In genomic region chr14:20168478-20168877, GRCm38 (mm10) we compare ENCODE assay signal across 22 mouse cellular contexts. TPM values are rescaled to one million over a fixed set of nuclear protein-coding genes. Genes with fewer than 3 reads are reported as not detected.
DNase-seq lines count a peak whose midpoint lies in the region; ATAC-seq and TF ChIP-seq lines count a peak whose summit lies in the region.
"Had no signal": no experiment of that assay in that cellular context is flagged by ENCODE, and none has a peak within 500 bp of the region (broad histone marks: within the 10 kb centered on the region; RNA-seq: fewer than 3 reads in every experiment).

No protein-coding gene starts in this region.

- H3K4me2 ChIP-seq in intestine, postnatal 0 days (replicated peaks; ENCODE audit: low read depth): no peak overlapping the region
- H3K4me2 ChIP-seq in intestine, embryonic 16.5 days (ENCODE audit: low read depth, low read length): no peak overlapping the region
- no peak overlapping the region for H3K4me2 ChIP-seq in stomach, embryonic 14.5 days (replicated peaks; ENCODE audit: low read depth, low read length)
- H3K4me2 ChIP-seq in hindbrain, embryonic 14.5 days (replicated peaks): no peak overlapping the region
- H3K4me2 ChIP-seq: embryonic facial prominence, embryonic 13.5 days; forebrain, embryonic 12.5 days; heart, embryonic 13.5 days had no signal

- H3K4me1 ChIP-seq in intestine, postnatal 0 days (replicated peaks; ENCODE audit: control insufficient read depth, insufficient read depth, low read length): peaks cover 11% of the 10 kb centered on the region; the same call in 1 of the 2 replicates
- H3K4me1 ChIP-seq in intestine, embryonic 16.5 days (ENCODE audit: control insufficient read depth, insufficient read depth, low read length): peaks cover 30% of the 10 kb centered on the region
- peaks cover 12% of the 10 kb centered on the region; the same call in 1 of the 2 replicates for H3K4me1 ChIP-seq in stomach, embryonic 14.5 days (ENCODE audit: control insufficient read depth, insufficient read depth, low read length)
- H3K4me1 ChIP-seq in hindbrain, embryonic 14.5 days (replicated peaks; ENCODE audit: control insufficient read depth, insufficient read depth, low read length): no peaks in the 10 kb centered on the region

- WGBS in intestine, postnatal 0 days: 78% methylated on average over 1 of the region's 1 CpGs
- WGBS in intestine, embryonic 16.5 days: 90% methylated on average over 1 of the region's 1 CpGs
- WGBS in stomach, embryonic 14.5 days: 72% methylated on average over 1 of the region's 1 CpGs
- 100% methylated on average over 1 of the region's 1 CpGs for WGBS in hindbrain, embryonic 14.5 days

- peak; percentile 57 for DNase-seq in CD4-positive helper T cell, adult 2 months (ENCODE audit: low read depth, low spot score)
- no peak for DNase-seq in lung, postnatal 4 days
- no peak for DNase-seq in hindbrain, embryonic 14.5 days (ENCODE audit: low spot score)
- no peak for DNase-seq in thymus, postnatal 36 days
- DNase-seq: adrenal gland, adult 2 months; adrenal gland, postnatal 25 days; cerebellum, adult 18-20 months; cerebellum, adult 9-11 months; cerebellum, postnatal 36 days; gastrocnemius, postnatal 25 days; heart, postnatal 36 days had no signal

- H3K9me3 ChIP-seq in intestine, postnatal 0 days (ENCODE audit: control insufficient read depth): no peaks in the 10 kb centered on the region
- no peaks in the 10 kb centered on the region for H3K9me3 ChIP-seq in intestine, embryonic 16.5 days (ENCODE audit: control insufficient read depth, low read length)
- no peaks in the 10 kb centered on the region for H3K9me3 ChIP-seq in stomach, embryonic 14.5 days (ENCODE audit: control insufficient read depth, low read depth, low read length)
- no peaks in the 10 kb centered on the region for H3K9me3 ChIP-seq in hindbrain, embryonic 14.5 days (ENCODE audit: control insufficient read depth, low read length)
- H3K9me3 ChIP-seq: embryonic facial prominence, embryonic 13.5 days; forebrain, embryonic 12.5 days; heart, embryonic 13.5 days had no signal

- no peaks in the 10 kb centered on the region; the same call in 1 of the 2 replicates for H3K36me3 ChIP-seq in intestine, postnatal 0 days (ENCODE audit: control insufficient read depth, insufficient read depth)
- H3K36me3 ChIP-seq in intestine, embryonic 16.5 days (ENCODE audit: control insufficient read depth, insufficient read depth, low read length): no peaks in the 10 kb centered on the region
- no peaks in the 10 kb centered on the region for H3K36me3 ChIP-seq in stomach, embryonic 14.5 days (ENCODE audit: control insufficient read depth, insufficient read depth, low read length)
- H3K36me3 ChIP-seq in hindbrain, embryonic 14.5 days (replicated peaks; ENCODE audit: control insufficient read depth, insufficient read depth): no peaks in the 10 kb centered on the region
- H3K36me3 ChIP-seq: embryonic facial prominence, embryonic 13.5 days; heart, embryonic 13.5 days had no signal

- H3K27ac ChIP-seq in intestine, postnatal 0 days (ENCODE audit: low read depth, low read length): no peak overlapping the region
- no peak overlapping the region for H3K27ac ChIP-seq in intestine, embryonic 16.5 days (ENCODE audit: low read length)
- H3K27ac ChIP-seq in stomach, embryonic 14.5 days (ENCODE audit: low read length): no peak overlapping the region
- H3K27ac ChIP-seq in hindbrain, embryonic 14.5 days: no peak overlapping the region
- H3K27ac ChIP-seq: embryonic facial prominence, embryonic 13.5 days; forebrain, embryonic 12.5 days; heart, embryonic 13.5 days had no signal

- no peak for ATAC-seq in intestine, postnatal 0 days
- ATAC-seq in intestine, embryonic 16.5 days: no peak
- ATAC-seq in megakaryocyte progenitor cell, adult 5-6 weeks (replicated peaks; ENCODE audit: poor library complexity): peak; percentile 49; the same call in 1 of the 2 replicates
- peak; percentile 35 for ATAC-seq in stomach, embryonic 14.5 days (ENCODE audit: insufficient number of reproducible peaks, insufficient read depth, low FRiP score, low read depth)
- no peak for ATAC-seq in hindbrain, embryonic 14.5 days (ENCODE audit: low FRiP score)
- ATAC-seq: activated CD4-positive, CD25-positive, alpha-beta regulatory T cell, adult 4 months; forebrain, embryonic 16.5 days; Patski had no signal

- no peaks in the 10 kb centered on the region for H3K27me3 ChIP-seq in intestine, postnatal 0 days (replicated peaks; ENCODE audit: control insufficient read depth, insufficient read depth, low read length)
- no peaks in the 10 kb centered on the region for H3K27me3 ChIP-seq in intestine, embryonic 16.5 days (replicated peaks; ENCODE audit: control insufficient read depth, insufficient read depth, low read length)
- no peaks in the 10 kb centered on the region for H3K27me3 ChIP-seq in stomach, embryonic 14.5 days (ENCODE audit: control insufficient read depth, insufficient read depth, low read length)
- no peaks in the 10 kb centered on the region for H3K27me3 ChIP-seq in hindbrain, embryonic 14.5 days (ENCODE audit: control insufficient read depth, insufficient read depth, low read length)
- H3K27me3 ChIP-seq: CH12.LX; embryonic facial prominence, embryonic 13.5 days; forebrain, embryonic 12.5 days; Patski had no signal

- TF ChIP-seq CTCF in intestine, postnatal 0 days (IDR thresholded peaks at IDR 0.05; ENCODE audit: low read depth): no peak

- H3K4me3 ChIP-seq in intestine, postnatal 0 days (ENCODE audit: low read depth, low read length): no peak overlapping the region
- H3K4me3 ChIP-seq in intestine, embryonic 16.5 days (ENCODE audit: low read length): no peak overlapping the region
- no peak overlapping the region for H3K4me3 ChIP-seq in stomach, embryonic 14.5 days (ENCODE audit: low read depth, low read length)
- H3K4me3 ChIP-seq in hindbrain, embryonic 14.5 days (replicated peaks; ENCODE audit: low read length): no peak overlapping the region
- H3K4me3 ChIP-seq: embryonic facial prominence, embryonic 13.5 days; forebrain, embryonic 12.5 days; heart, embryonic 13.5 days had no signal

- H3K9ac ChIP-seq in intestine, postnatal 0 days (ENCODE audit: low read depth, low read length): 0 out of 2 replicates have a peak overlapping the region, but pooled peaks have one; percentile 1
- H3K9ac ChIP-seq in intestine, embryonic 16.5 days (ENCODE audit: low read depth, low read length): no peak overlapping the region
- no peak overlapping the region for H3K9ac ChIP-seq in stomach, embryonic 14.5 days (replicated peaks; ENCODE audit: low read depth, low read length)
- no peak overlapping the region for H3K9ac ChIP-seq in hindbrain, embryonic 14.5 days
- H3K9ac ChIP-seq: embryonic facial prominence, embryonic 13.5 days; forebrain, embryonic 12.5 days; heart, embryonic 13.5 days had no signal

RNA-seq across cellular contexts. Expression of gene Kcnk5, which starts 13.1 kb away (rescaled TPM):
- polyA plus RNA-seq in intestine, postnatal 0 days (2015; fragmentation: Nextera tagmentation; extraction: Ambion mirVana): 10.0 and 10.9 TPM in 2 replicates
- polyA plus RNA-seq in intestine, embryonic 16.5 days (2015; fragmentation: Nextera tagmentation; extraction: Ambion mirVana): 10.7 and 10.9 TPM in 2 replicates
- total RNA-seq in megakaryocyte progenitor cell, adult 5-6 weeks (2015): 0.37 and 1.7 TPM in 2 replicates
- 1.2 and 7.0 TPM in 2 replicates for total RNA-seq in megakaryocyte progenitor cell, adult 5-6 weeks (2017)
- 5.5 and 6.7 TPM in 2 replicates for polyA plus RNA-seq in stomach, embryonic 14.5 days (2014; fragmentation: Nextera tagmentation; extraction: Ambion mirVana)
- 0.65 and 1.2 TPM in 2 replicates for polyA plus RNA-seq in hindbrain, embryonic 14.5 days (2014; fragmentation: Nextera tagmentation; extraction: Ambion mirVana)

RNA-seq across cellular contexts. Expression of gene Saysd1, which starts 30.1 kb away (rescaled TPM):
- 49.8 and 55.6 TPM in 2 replicates for polyA plus RNA-seq in intestine, postnatal 0 days (2015; fragmentation: Nextera tagmentation; extraction: Ambion mirVana)
- 20.2 and 21.5 TPM in 2 replicates for polyA plus RNA-seq in intestine, embryonic 16.5 days (2015; fragmentation: Nextera tagmentation; extraction: Ambion mirVana)
- total RNA-seq in megakaryocyte progenitor cell, adult 5-6 weeks (2015): 3.4 and 3.9 TPM in 2 replicates
- total RNA-seq in megakaryocyte progenitor cell, adult 5-6 weeks (2017): 0.62 and 1.4 TPM in 2 replicates
- 15.1 and 16.2 TPM in 2 replicates for polyA plus RNA-seq in stomach, embryonic 14.5 days (2014; fragmentation: Nextera tagmentation; extraction: Ambion mirVana)
- polyA plus RNA-seq in hindbrain, embryonic 14.5 days (2014; fragmentation: Nextera tagmentation; extraction: Ambion mirVana): 11.1 and 14.9 TPM in 2 replicates

Comparison
In these comparisons a context has a peak if more than half of its experiments do, and no peak if none do; other contexts are left out.
1. ATAC-seq: peak in megakaryocyte progenitor cell, adult 5-6 weeks (single experiment) and stomach, embryonic 14.5 days (single experiment); none in intestine, postnatal 0 days (single experiment), intestine, embryonic 16.5 days (single experiment) and hindbrain, embryonic 14.5 days (single experiment).